Mouse (Mus musculus): Measurements from ENCODE around the gene Hs6st3.

DNA sequence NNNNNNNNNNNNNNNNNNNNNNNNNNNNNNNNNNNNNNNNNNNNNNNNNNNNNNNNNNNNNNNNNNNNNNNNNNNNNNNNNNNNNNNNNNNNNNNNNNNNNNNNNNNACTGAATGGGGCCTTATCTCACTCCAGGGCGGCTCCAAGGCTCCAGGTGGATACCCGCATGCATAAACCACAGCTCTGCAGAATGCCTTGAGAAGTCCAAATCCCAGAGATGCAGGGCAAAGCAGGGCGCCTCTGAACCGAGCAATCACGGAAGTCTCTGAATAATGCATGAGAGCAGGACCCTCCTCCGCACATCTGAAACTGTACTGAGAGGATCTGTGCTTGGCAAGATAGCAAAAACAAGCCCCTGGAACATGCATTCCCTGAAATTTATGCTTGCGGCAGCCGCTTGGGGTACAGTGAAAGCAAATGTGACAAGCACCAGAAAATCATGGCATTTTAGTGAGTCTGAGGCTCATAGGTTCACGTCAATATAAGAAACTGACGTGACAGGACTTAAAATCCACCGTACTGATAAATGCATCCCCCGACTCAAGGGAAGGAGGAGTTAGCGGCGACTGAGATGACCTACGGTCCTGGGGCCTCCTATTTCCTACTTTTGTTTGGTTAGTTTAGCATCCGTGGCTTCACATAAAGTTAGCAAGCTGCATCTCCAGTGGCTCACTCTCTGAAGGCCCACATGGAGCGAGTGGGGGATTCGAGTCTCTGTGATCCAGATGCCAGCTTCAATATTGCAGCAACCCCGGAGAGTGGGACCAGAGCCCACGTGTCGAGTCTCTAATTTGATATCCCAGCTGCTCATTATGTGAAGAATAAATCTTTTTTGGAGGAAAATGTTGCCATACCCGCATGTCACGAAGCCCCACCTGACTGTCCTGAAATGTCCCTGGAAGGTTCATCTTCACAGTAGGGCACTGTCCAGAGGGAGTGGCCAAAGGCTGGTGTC, 719.5 kb downstream of the Hs6st3 start:
- TF ChIP-seq CTCF (IDR thresholded peaks at IDR 0.05; ENCODE audit: control insufficient read depth, insufficient read depth, insufficient replicate concordance, low read depth, low read length) (no peak), POLR2A (IDR thresholded peaks at IDR 0.05; ENCODE audit: control insufficient read depth, low read depth, low read length) (no peak)
